Mouse (Mus musculus): Measurements from ENCODE around the gene Vcam1. TPM values are rescaled to one million over a fixed set of nuclear protein-coding genes. Genes with fewer than 3 reads are reported as not detected.
A peak's percentile ranks its signal among the peaks of the same experiment; 100 is the strongest.

Vcam1 gene
- polyA plus RNA-seq, 1 experiment from 2014 or later, result 97.3 TPM

DNA sequence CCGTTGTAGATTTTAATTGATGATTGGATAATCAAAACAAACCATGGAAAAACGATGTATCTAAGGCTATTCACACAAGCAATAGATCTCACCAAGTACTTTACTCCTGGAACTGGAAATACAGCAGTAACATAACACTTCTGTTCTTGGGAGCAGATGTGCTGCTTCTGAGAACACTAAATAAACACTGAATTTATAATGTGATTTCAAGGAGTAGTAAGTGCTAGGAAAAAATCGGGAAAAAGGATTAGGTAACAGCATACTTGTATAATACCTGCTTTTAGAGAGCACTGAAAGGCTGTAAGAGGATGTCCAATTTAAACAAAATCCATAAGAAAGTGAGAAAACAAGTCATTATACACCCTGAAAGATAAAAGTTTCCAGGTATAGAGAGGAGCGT lies 43.5 kb downstream of the Vcam1 start:
- Histone ChIP-seq H3K27me3 (ENCODE audit: control insufficient read depth, insufficient read depth, low read length) (no peaks in the 10 kb centered on the region), H3K9ac (ENCODE audit: low read length) (no peak overlapping the region), H3K4me3 (ENCODE audit: low read length) (no peak overlapping the region), H3K4me1 (ENCODE audit: control insufficient read depth, insufficient read depth, low read length) (peaks cover 2% of the 10 kb centered on the region), H3K36me3 (ENCODE audit: control insufficient read depth, insufficient read depth) (peaks cover 3% of the 10 kb centered on the region; the same call in 1 of the 2 replicates), H3K9me3 (replicated peaks; ENCODE audit: control insufficient read depth, low read length) (peaks cover 5% of the 10 kb centered on the region), H3K27ac (ENCODE audit: low read length) (no peak overlapping the region), H3K4me2 (ENCODE audit: low read depth, low read length) (no peak overlapping the region)
- WGBS, result 71% methylated on average over 4 of the region's 4 CpGs
- no peak for ATAC-seq (replicated peaks; ENCODE audit: extremely low read depth, insufficient read depth, low FRiP score)

DNA sequence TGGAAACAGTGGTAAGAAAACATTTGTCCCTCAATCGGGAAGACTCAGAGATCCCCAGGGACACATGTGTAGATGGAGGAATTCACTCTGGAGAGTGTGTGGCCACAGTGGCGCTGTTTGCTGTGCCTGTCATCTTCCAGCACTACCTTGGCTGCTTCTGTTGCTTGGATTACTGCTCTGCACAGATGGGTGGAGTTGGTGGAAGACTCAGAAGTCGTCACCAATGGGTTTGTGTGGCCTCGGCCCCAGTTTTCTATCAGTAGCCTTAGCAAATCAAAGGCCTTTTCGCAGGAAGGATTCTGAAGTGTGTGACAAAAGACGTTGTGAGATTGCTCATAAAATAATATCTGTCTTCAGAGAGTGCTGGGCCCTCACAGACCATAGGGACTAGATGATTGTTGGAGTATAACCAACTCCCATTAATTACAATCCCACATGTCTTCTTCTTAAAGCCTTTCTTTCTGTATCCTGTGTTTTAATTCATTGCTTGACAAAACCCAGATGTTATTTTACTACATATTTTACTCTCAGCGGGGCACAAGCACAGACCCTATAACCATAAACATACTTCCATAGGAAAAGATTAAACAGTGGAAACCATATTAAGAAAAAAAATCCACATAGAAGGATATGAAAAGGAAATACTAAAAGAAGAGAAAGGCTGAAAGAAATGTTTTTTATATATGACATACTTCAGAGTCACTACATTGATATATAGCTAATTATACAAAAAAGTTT lies 48.4 kb downstream of the Vcam1 start:
- WGBS, result 50% methylated on average over 7 of the region's 7 CpGs
- peaks cover 18% of the 10 kb centered on the region for H3K4me1 ChIP-seq (ENCODE audit: control insufficient read depth, insufficient read depth, low read length)
- no peaks in the 10 kb centered on the region for H3K27me3 ChIP-seq (ENCODE audit: control insufficient read depth, insufficient read depth, low read length)
- H3K9me3 ChIP-seq (replicated peaks; ENCODE audit: control insufficient read depth, low read length), result no peaks in the 10 kb centered on the region
- peak; percentile 65 for ATAC-seq (replicated peaks; ENCODE audit: extremely low read depth, insufficient read depth, low FRiP score)
- no peaks in the 10 kb centered on the region for H3K36me3 ChIP-seq (ENCODE audit: control insufficient read depth, insufficient read depth)
- H3K4me2 ChIP-seq (ENCODE audit: low read depth, low read length), result peak overlapping the region; percentile 54
- no peak overlapping the region for H3K9ac ChIP-seq (ENCODE audit: low read length)
- peak overlapping the region; percentile 68 for H3K27ac ChIP-seq (ENCODE audit: low read length)
- no peak overlapping the region for H3K4me3 ChIP-seq (ENCODE audit: low read length)

DNA sequence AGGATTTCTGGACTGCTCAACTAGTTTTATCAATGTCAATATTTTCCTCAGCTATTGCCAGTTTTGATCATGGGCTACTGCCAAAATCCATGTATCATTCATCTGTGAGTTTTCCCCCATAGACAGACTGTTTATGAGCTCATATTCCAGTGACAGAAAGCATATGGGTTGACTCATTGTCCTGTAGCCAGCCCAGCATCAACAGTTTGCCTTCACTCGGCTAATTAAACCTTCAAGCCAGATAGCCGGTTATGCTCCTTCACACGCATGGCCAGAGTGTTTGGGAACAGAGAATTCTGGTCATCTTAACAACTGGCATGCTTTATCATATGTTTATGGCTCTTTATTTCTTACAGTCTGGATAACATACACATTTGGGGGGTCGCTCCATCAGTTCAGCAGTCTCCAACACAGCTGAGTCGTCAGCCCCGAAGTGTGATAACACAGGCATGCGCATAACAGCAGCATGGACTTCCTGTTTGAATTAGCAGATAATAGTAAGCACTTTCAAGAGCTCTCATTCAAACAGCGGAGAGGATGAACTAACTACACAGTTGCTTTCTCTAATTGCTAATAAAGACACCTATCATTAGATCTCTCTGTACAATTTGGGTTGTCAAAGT lies 49.2 kb downstream of the Vcam1 start:
- Histone ChIP-seq H3K27ac (ENCODE audit: low read length) (peak overlapping the region; percentile 68), H3K27me3 (ENCODE audit: control insufficient read depth, insufficient read depth, low read length) (no peaks in the 10 kb centered on the region), H3K9me3 (replicated peaks; ENCODE audit: control insufficient read depth, low read length) (no peaks in the 10 kb centered on the region), H3K9ac (ENCODE audit: low read length) (no peak overlapping the region), H3K4me1 (ENCODE audit: control insufficient read depth, insufficient read depth, low read length) (peaks cover 18% of the 10 kb centered on the region), H3K36me3 (ENCODE audit: control insufficient read depth, insufficient read depth) (no peaks in the 10 kb centered on the region), H3K4me3 (ENCODE audit: low read length) (0 out of 2 replicates have a peak overlapping the region, but pooled peaks have one; percentile 3), H3K4me2 (ENCODE audit: low read depth, low read length) (peak overlapping the region; percentile 54)
- ATAC-seq (replicated peaks; ENCODE audit: extremely low read depth, insufficient read depth, low FRiP score), result peak; percentile 73
- WGBS, result 15% methylated on average over 8 of the region's 8 CpGs

DNA sequence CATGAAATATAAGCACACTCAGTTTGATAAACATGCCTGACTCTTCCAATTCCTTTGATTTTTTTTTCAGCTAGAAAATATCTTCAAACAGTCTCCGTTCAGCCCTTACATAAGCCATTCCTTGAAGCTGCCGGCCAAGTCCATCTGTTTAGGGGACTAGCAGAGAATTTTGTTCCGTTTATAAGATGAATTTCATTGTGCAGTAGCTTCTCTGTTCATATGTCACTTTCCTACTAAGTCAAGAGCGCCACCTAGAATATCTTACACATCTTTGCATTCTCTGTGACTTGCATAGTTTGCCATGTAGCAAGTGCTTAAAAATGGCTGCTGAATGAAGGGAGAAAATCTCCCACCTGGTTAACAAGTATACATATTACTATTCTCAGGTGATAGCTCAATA lies 51.0 kb downstream of the Vcam1 start:
- ATAC-seq (replicated peaks; ENCODE audit: extremely low read depth, insufficient read depth, low FRiP score), result no peak
- H3K4me3 ChIP-seq (ENCODE audit: low read length), result no peak overlapping the region
- 63% methylated on average over 4 of the region's 4 CpGs for WGBS
- H3K4me2 ChIP-seq (ENCODE audit: low read depth, low read length), result no peak overlapping the region
- no peaks in the 10 kb centered on the region for H3K27me3 ChIP-seq (ENCODE audit: control insufficient read depth, insufficient read depth, low read length)
- H3K27ac ChIP-seq (ENCODE audit: low read length), result no peak overlapping the region
- H3K9ac ChIP-seq (ENCODE audit: low read length), result no peak overlapping the region
- H3K9me3 ChIP-seq (replicated peaks; ENCODE audit: control insufficient read depth, low read length), result no peaks in the 10 kb centered on the region
- no peaks in the 10 kb centered on the region for H3K36me3 ChIP-seq (ENCODE audit: control insufficient read depth, insufficient read depth)
- peaks cover 22% of the 10 kb centered on the region for H3K4me1 ChIP-seq (ENCODE audit: control insufficient read depth, insufficient read depth, low read length)

DNA sequence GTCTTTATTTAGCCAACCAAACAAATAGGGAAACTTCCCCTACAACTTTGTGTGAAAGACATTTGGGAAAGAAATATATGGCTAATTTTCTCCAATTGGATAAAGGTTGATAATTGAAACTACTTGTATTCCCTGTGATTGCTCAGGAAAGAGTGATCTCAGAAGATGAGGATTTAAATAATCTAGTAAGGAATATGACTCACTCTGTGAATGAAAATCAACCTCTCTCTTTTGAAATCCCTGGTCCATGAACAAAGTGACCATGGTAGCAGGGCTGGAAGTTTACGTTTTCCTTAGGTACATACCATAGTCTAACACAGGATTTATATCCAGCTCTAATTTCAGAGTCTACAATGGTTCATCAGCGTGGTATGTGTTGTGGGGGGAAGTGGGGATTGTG lies 52.7 kb downstream of the Vcam1 start:
- Histone ChIP-seq H3K27ac (ENCODE audit: low read length) (no peak overlapping the region), H3K36me3 (ENCODE audit: control insufficient read depth, insufficient read depth) (no peaks in the 10 kb centered on the region), H3K9me3 (replicated peaks; ENCODE audit: control insufficient read depth, low read length) (no peaks in the 10 kb centered on the region), H3K27me3 (ENCODE audit: control insufficient read depth, insufficient read depth, low read length) (no peaks in the 10 kb centered on the region), H3K4me2 (ENCODE audit: low read depth, low read length) (no peak overlapping the region), H3K9ac (ENCODE audit: low read length) (no peak overlapping the region), H3K4me3 (ENCODE audit: low read length) (no peak overlapping the region), H3K4me1 (ENCODE audit: control insufficient read depth, insufficient read depth, low read length) (peaks cover 30% of the 10 kb centered on the region)
- ATAC-seq (replicated peaks; ENCODE audit: extremely low read depth, insufficient read depth, low FRiP score), result no peak
- WGBS, result 81% methylated on average over 2 of the region's 2 CpGs

DNA sequence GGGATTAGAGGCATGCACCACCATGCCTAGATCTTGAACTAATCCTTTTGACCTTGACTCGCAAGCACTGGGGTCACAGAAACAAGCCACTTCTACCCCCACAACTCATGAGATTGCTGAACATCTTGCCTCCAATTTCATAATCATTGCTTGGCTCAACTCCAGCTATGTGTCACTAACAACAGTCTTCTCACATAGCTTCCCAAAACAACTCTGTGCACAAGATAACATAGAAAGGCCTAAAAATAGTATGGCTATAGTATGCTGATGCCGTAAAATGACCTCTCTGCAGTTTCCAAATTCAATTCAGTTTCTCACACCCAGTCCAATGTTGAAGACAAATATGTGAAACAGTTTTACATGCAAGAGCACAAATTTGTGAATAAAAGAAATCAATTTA lies 56.9 kb downstream of the Vcam1 start:
- Histone ChIP-seq H3K4me3 (ENCODE audit: low read length) (no peak overlapping the region), H3K4me2 (ENCODE audit: low read depth, low read length) (no peak overlapping the region), H3K4me1 (ENCODE audit: control insufficient read depth, insufficient read depth, low read length) (peaks cover 18% of the 10 kb centered on the region), H3K9me3 (replicated peaks; ENCODE audit: control insufficient read depth, low read length) (no peaks in the 10 kb centered on the region), H3K27ac (ENCODE audit: low read length) (peak overlapping the region; percentile 87), H3K9ac (ENCODE audit: low read length) (no peak overlapping the region), H3K36me3 (ENCODE audit: control insufficient read depth, insufficient read depth) (no peaks in the 10 kb centered on the region), H3K27me3 (ENCODE audit: control insufficient read depth, insufficient read depth, low read length) (no peaks in the 10 kb centered on the region)
- 31% methylated on average over 2 of the region's 2 CpGs for WGBS
- ATAC-seq (replicated peaks; ENCODE audit: extremely low read depth, insufficient read depth, low FRiP score), result peak; percentile 86

DNA sequence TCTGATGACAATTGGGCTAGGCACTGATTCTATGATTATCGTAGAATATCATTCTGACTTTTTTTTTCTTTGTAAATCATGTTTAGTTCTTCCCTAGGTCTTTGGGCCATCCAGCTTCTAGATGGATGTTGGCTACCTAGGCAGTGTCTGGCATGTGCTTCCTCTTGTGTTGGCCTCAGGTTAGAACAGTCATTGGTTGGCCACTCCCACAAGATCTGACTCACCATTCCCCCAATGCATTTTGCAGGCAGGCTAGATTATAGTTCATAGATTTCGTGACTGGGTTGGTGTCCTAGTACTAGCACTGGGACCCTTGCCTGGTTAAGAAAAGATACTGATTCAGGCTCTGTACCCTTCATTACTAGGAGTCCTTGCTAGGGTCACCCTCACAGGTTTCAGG lies 67.3 kb downstream of the Vcam1 start:
- Histone ChIP-seq H3K27ac (ENCODE audit: low read length) (no peak overlapping the region), H3K4me2 (ENCODE audit: low read depth, low read length) (no peak overlapping the region), H3K9ac (ENCODE audit: low read length) (no peak overlapping the region), H3K9me3 (replicated peaks; ENCODE audit: control insufficient read depth, low read length) (no peaks in the 10 kb centered on the region), H3K4me3 (ENCODE audit: low read length) (no peak overlapping the region), H3K36me3 (ENCODE audit: control insufficient read depth, insufficient read depth) (no peaks in the 10 kb centered on the region), H3K4me1 (ENCODE audit: control insufficient read depth, insufficient read depth, low read length) (no peaks in the 10 kb centered on the region), H3K27me3 (ENCODE audit: control insufficient read depth, insufficient read depth, low read length) (no peaks in the 10 kb centered on the region)
- WGBS, result 85% methylated on average over 2 of the region's 2 CpGs
- ATAC-seq (replicated peaks; ENCODE audit: extremely low read depth, insufficient read depth, low FRiP score), result no peak

DNA sequence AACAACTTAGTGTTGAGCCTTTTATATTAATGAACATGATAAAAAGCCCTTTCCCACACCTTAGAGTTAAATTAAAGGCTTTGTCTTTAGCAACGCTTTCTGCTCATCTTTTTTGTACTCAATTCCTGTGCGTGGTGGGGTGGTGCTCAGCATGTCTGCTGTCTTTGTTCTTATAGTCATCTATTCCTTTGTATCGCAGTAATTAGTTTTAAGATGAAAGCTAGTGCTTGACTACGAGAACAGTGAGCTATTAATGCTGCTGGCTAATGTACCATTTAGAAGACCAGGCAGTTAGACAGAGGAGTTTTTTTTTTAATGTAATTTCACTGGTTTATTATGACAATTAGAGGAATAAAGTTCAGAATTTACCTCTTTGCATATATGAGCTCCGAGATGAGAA lies 69.2 kb downstream of the Vcam1 start:
- WGBS, result 85% methylated on average over 5 of the region's 5 CpGs
- H3K9ac ChIP-seq (ENCODE audit: low read length), result no peak overlapping the region
- no peak overlapping the region for H3K27ac ChIP-seq (ENCODE audit: low read length)
- H3K27me3 ChIP-seq (ENCODE audit: control insufficient read depth, insufficient read depth, low read length), result no peaks in the 10 kb centered on the region
- H3K9me3 ChIP-seq (replicated peaks; ENCODE audit: control insufficient read depth, low read length), result no peaks in the 10 kb centered on the region
- H3K4me2 ChIP-seq (ENCODE audit: low read depth, low read length), result no peak overlapping the region
- H3K36me3 ChIP-seq (ENCODE audit: control insufficient read depth, insufficient read depth), result no peaks in the 10 kb centered on the region
- no peaks in the 10 kb centered on the region for H3K4me1 ChIP-seq (ENCODE audit: control insufficient read depth, insufficient read depth, low read length)
- no peak overlapping the region for H3K4me3 ChIP-seq (ENCODE audit: low read length)
- no peak for ATAC-seq (replicated peaks; ENCODE audit: extremely low read depth, insufficient read depth, low FRiP score)

Measured in heart, embryonic 16.5 days (tissue).